Mouse (Mus musculus) spleen, adult 2 months (tissue): ENCODE measurements around the gene Ubr3. TPM values are rescaled to one million over a fixed set of nuclear protein-coding genes. Genes with fewer than 3 reads are reported as not detected.

Experiments
- DNase-seq, 2 experiments: peaks; one replicate each; pipeline versions ENCODE4 v3.0.0 to v3.0.0-alpha.2; 2012 to 2021; ENCODE audit warnings: low spot score in 2 of 2, low read depth in 1 of 2
- H3K27ac ChIP-seq: fragments of 200-500 bp; 2 replicates; pipeline ENCODE4 v1.5.1; 2012; ENCODE audit warnings: low read length, inconsistent platforms; ENCODE audit not compliant: insufficient read depth
- H3K27me3 ChIP-seq: fragments of 200-500 bp; 2 replicates; pipeline ENCODE4 v1.6.1; 2012; ENCODE audit warnings: mild to moderate bottlenecking, moderate library complexity, low read length, inconsistent platforms; ENCODE audit not compliant: control insufficient read depth, insufficient read depth
- H3K36me3 ChIP-seq: fragments of 200-500 bp; 2 replicates; pipeline ENCODE4 v1.6.1; 2012; ENCODE audit warnings: mild to moderate bottlenecking, low read length, inconsistent platforms; ENCODE audit not compliant: control insufficient read depth, insufficient read depth
- H3K4me1 ChIP-seq: fragments of 200-500 bp; 2 replicates; pipeline ENCODE4 v1.6.1; 2011; ENCODE audit warnings: inconsistent platforms; ENCODE audit not compliant: control insufficient read depth, insufficient read depth, insufficient read length
- H3K4me3 ChIP-seq: fragments of 200-500 bp; 2 replicates; pipeline ENCODE4 v1.5.1; 2011; ENCODE audit warnings: mild to moderate bottlenecking, inconsistent platforms; ENCODE audit not compliant: insufficient read depth, insufficient read length; ENCODE audit errors: extremely low read depth
- CTCF ChIP-seq: fragments of 200-500 bp; IDR thresholded peaks from 2 replicates; pipeline ENCODE4 v1.5.1; 2011; ENCODE audit warnings: mild to moderate bottlenecking, inconsistent platforms; ENCODE audit not compliant: insufficient read depth, insufficient read length, insufficient replicate concordance; ENCODE audit errors: extremely low read depth
- POLR2A ChIP-seq: fragments of 200-500 bp; IDR thresholded peaks from 2 replicates; pipeline ENCODE4 v1.6.1; 2011; ENCODE audit warnings: low read depth, low read length, inconsistent platforms
- WGBS: fragments of 180-500 bp; shearing (Covaris S2); methylation state at CpG from one replicate; pipeline ENCODE4 v1.1.7; 2018; 5-methylcytosine and 5-hydroxymethylcytosine counted together
- polyA plus RNA-seq: library from polyadenylated mRNA; depleted of rRNA; stranded (reverse); fragments of >200 nt; gene quantifications from 2 replicates; pipeline ENCODE4 v1.2.3, GENCODE M21; 2012

The Ubr3 gene
- polyA plus RNA-seq, 1 experiment, result 6.5 TPM

- Histone ChIP-seq H3K36me3 (no peaks in the 10 kb centered on the region), H3K27me3 (no peaks in the 10 kb centered on the region), H3K4me3 (no peak overlapping the region), H3K27ac (no peak overlapping the region), H3K4me1 (no peaks in the 10 kb centered on the region)
- TF ChIP-seq CTCF, result no peak
- TF ChIP-seq POLR2A, result no peak
- no peak for DNase-seq
- WGBS, result 39% methylated on average over 7 of the region's 7 CpGs
Measured at GRCm38 (mm10) chr2:69890843-69891242, 6.2 kb upstream of the Ubr3 start.

- H3K36me3 ChIP-seq, result no peaks in the 10 kb centered on the region
- TF ChIP-seq CTCF (no peak), POLR2A (no peak)
- no peaks in the 10 kb centered on the region for H3K4me1 ChIP-seq
- no peak for DNase-seq
- H3K27me3 ChIP-seq, result no peaks in the 10 kb centered on the region; the same call in 1 of the 2 replicates
- no peak overlapping the region for H3K27ac ChIP-seq
- H3K4me3 ChIP-seq, result no peak overlapping the region
- 82% methylated on average over 1 of the region's 1 CpGs for WGBS
Measured at GRCm38 (mm10) chr2:69893145-69893544, 3.9 kb upstream of the Ubr3 start.

- H3K4me3 ChIP-seq, result no peak overlapping the region
- WGBS, result 90% methylated on average over 5 of the region's 5 CpGs
- no peaks in the 10 kb centered on the region; the same call in 1 of the 2 replicates for H3K27me3 ChIP-seq
- no peak for DNase-seq
- no peak overlapping the region for H3K27ac ChIP-seq
- TF ChIP-seq POLR2A (no peak), CTCF (no peak)
- H3K4me1 ChIP-seq, result no peaks in the 10 kb centered on the region
- no peaks in the 10 kb centered on the region for H3K36me3 ChIP-seq
Measured at GRCm38 (mm10) chr2:69893891-69894290, 3.2 kb upstream of the Ubr3 start.

- Histone ChIP-seq H3K27me3 (no peaks in the 10 kb centered on the region; the same call in 1 of the 2 replicates), H3K4me3 (no peak overlapping the region), H3K36me3 (no peaks in the 10 kb centered on the region), H3K4me1 (no peaks in the 10 kb centered on the region), H3K27ac (no peak overlapping the region)
- TF ChIP-seq POLR2A (no peak), CTCF (peak; percentile 12; the same call in 1 of the 2 replicates)
- WGBS, result 75% methylated on average over 14 of the region's 14 CpGs
- no peak for DNase-seq
Measured at GRCm38 (mm10) chr2:69895502-69896223, 1.4 kb upstream of the Ubr3 start.

- WGBS, result 79% methylated on average over 4 of the region's 4 CpGs
- Histone ChIP-seq H3K27ac (no peak overlapping the region), H3K4me1 (no peaks in the 10 kb centered on the region), H3K4me3 (no peak overlapping the region), H3K27me3 (no peaks in the 10 kb centered on the region; the same call in 1 of the 2 replicates), H3K36me3 (no peaks in the 10 kb centered on the region)
- no peak for TF ChIP-seq POLR2A
- no peak for TF ChIP-seq CTCF
- no peak for DNase-seq
Measured at GRCm38 (mm10) chr2:69896224-69896581, 843 bp upstream of the Ubr3 start.

GRCm38 (mm10) chr2:69897618-69898575 is 851 bp downstream of the Ubr3 start:
- TF ChIP-seq CTCF, result no peak
- WGBS, result under 1% methylated on average over 55 of the region's 55 CpGs
- Histone ChIP-seq H3K4me1 (no peaks in the 10 kb centered on the region), H3K4me3 (peak overlapping the region; percentile 82), H3K27ac (peak overlapping the region; percentile 83), H3K27me3 (no peaks in the 10 kb centered on the region; the same call in 1 of the 2 replicates), H3K36me3 (no peaks in the 10 kb centered on the region)
- DNase-seq, result peak in 1 of 2 experiments; percentile 47
